Mouse (Mus musculus) embryonic facial prominence, embryonic 13.5 days (tissue): Measurements from ENCODE around the gene 4833439L19Rik. TPM values are rescaled to one million over a fixed set of nuclear protein-coding genes. Genes with fewer than 3 reads are reported as not detected.
A peak's percentile ranks its signal among the peaks of the same experiment; 100 is the strongest.

Experiments used
- ATAC-seq: fragments of 200-750 bp; cut with Nextera tagmentation; 2 replicates; pipeline ENCODE4 v1.8.0; 2017; ENCODE audit warnings: low read depth; ENCODE audit not compliant: insufficient number of reproducible peaks, insufficient read depth, low FRiP score, low TSS enrichment
- H3K27ac ChIP-seq: fragments of 300-500 bp; sonication (generic); 2 replicates; pipeline ENCODE4 v1.5.1; 2015; ENCODE audit warnings: moderate library complexity, mild to moderate bottlenecking, inconsistent platforms
- H3K27me3 ChIP-seq: fragments of 300-500 bp; sonication (generic); 2 replicates; pipeline ENCODE4 v1.6.1; 2015; ENCODE audit warnings: mild to moderate bottlenecking, inconsistent platforms
- H3K36me3 ChIP-seq: fragments of 300-500 bp; sonication (generic); 2 replicates; pipeline ENCODE4 v1.6.1; 2015; ENCODE audit warnings: mild to moderate bottlenecking, inconsistent platforms
- H3K4me1 ChIP-seq: fragments of 300-500 bp; sonication (generic); 2 replicates; pipeline ENCODE4 v1.6.1; 2015; ENCODE audit warnings: inconsistent platforms
- H3K4me2 ChIP-seq: fragments of 300-500 bp; sonication (generic); 2 replicates; pipeline ENCODE4 v1.6.1; 2015; ENCODE audit warnings: moderate library complexity, mild to moderate bottlenecking, inconsistent platforms
- H3K4me3 ChIP-seq: fragments of 300-500 bp; sonication (generic); 2 replicates; pipeline ENCODE4 v1.5.1; 2015; ENCODE audit warnings: mild to moderate bottlenecking, inconsistent platforms
- H3K9ac ChIP-seq: fragments of 300-500 bp; sonication (generic); 2 replicates; pipeline ENCODE4 v1.6.1; 2015; ENCODE audit warnings: mild to moderate bottlenecking, inconsistent platforms
- H3K9me3 ChIP-seq: fragments of 300-500 bp; sonication (generic); 2 replicates; pipeline ENCODE4 v1.6.1; 2016; ENCODE audit warnings: inconsistent platforms
- WGBS: fragments of 180-500 bp; shearing (Covaris S2); methylation state at CpG from one replicate; pipeline ENCODE4 v1.1.7; 2015; ENCODE audit warnings: mixed read lengths; 5-methylcytosine and 5-hydroxymethylcytosine counted together
- polyA plus RNA-seq: library from polyadenylated mRNA; unstranded; fragments of >200 nt; fragmentation: Nextera tagmentation; extraction: Ambion mirVana; gene quantifications from 2 replicates; pipeline ENCODE4 v1.2.1, GENCODE M21; 2015

Gene 4833439L19Rik
- polyA plus RNA-seq, 1 experiment from 2014 or later, result 153 TPM

- WGBS, result 11% methylated on average over 45 of the region's 45 CpGs
- Histone ChIP-seq H3K27me3 (no peaks in the 10 kb centered on the region), H3K9ac (peak overlapping the region; percentile 98), H3K4me3 (peak overlapping the region; percentile 98), H3K9me3 (no peaks in the 10 kb centered on the region), H3K4me2 (peak overlapping the region; percentile 90), H3K36me3 (peaks cover 43% of the 10 kb centered on the region), H3K4me1 (peaks cover 12% of the 10 kb centered on the region), H3K27ac (peak overlapping the region; percentile 76)
- peak; percentile 44 for ATAC-seq
Measured at GRCm38 (mm10) chr13:54564232-54565200, 719 bp downstream of the 4833439L19Rik start.

- no peak for ATAC-seq
- H3K9me3 ChIP-seq, result no peaks in the 10 kb centered on the region
- H3K27ac ChIP-seq, result no peak overlapping the region
- H3K4me2 ChIP-seq, result no peak overlapping the region
- H3K36me3 ChIP-seq, result peaks cover 62% of the 10 kb centered on the region
- 80% methylated on average over 7 of the region's 7 CpGs for WGBS
- no peak overlapping the region for H3K9ac ChIP-seq
- no peak overlapping the region for H3K4me3 ChIP-seq
- H3K4me1 ChIP-seq, result peaks cover 12% of the 10 kb centered on the region
- H3K27me3 ChIP-seq, result no peaks in the 10 kb centered on the region
Measured at GRCm38 (mm10) chr13:54562562-54562961, 2.7 kb downstream of the 4833439L19Rik start.

- peaks cover 82% of the 10 kb centered on the region for H3K36me3 ChIP-seq
- H3K4me2 ChIP-seq, result no peak overlapping the region
- no peak overlapping the region for H3K4me3 ChIP-seq
- H3K27ac ChIP-seq, result no peak overlapping the region
- peaks cover 10% of the 10 kb centered on the region for H3K4me1 ChIP-seq
- WGBS, result 91% methylated on average over 7 of the region's 7 CpGs
- no peaks in the 10 kb centered on the region for H3K27me3 ChIP-seq
- no peaks in the 10 kb centered on the region for H3K9me3 ChIP-seq
- H3K9ac ChIP-seq, result no peak overlapping the region
- no peak for ATAC-seq
Measured at GRCm38 (mm10) chr13:54560608-54561007, 4.6 kb downstream of the 4833439L19Rik start.

GRCm38 (mm10) chr13:54559656-54560055 is 5.6 kb downstream of the 4833439L19Rik start:
- Histone ChIP-seq H3K9me3 (no peaks in the 10 kb centered on the region), H3K9ac (no peak overlapping the region), H3K4me3 (no peak overlapping the region), H3K27me3 (no peaks in the 10 kb centered on the region), H3K4me1 (peaks cover 8% of the 10 kb centered on the region), H3K36me3 (peaks cover 89% of the 10 kb centered on the region), H3K27ac (no peak overlapping the region), H3K4me2 (no peak overlapping the region)
- ATAC-seq, result no peak
- 97% methylated on average over 2 of the region's 2 CpGs for WGBS

DNA sequence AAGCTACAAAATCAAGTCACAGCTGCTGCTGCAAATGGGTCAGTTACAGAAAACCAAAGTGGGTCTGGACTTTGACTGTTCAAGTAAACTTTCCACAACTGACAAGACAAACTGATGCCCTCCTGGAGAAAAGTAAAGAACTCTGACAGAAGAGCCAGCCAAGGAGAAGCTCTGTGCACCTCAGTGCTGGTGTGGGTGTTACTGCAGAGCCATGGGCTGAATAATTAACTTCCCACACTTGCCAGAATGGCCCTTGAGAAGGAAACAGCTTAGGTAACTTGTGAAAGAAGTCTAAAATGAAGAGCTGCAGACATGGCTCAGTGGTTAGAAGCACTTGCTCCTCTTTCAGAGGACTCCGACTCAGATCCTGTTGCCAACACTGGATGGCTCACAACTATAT is 7.6 kb downstream of the 4833439L19Rik start:
- Histone ChIP-seq H3K4me1 (no peaks in the 10 kb centered on the region), H3K27ac (no peak overlapping the region), H3K4me3 (no peak overlapping the region), H3K9me3 (no peaks in the 10 kb centered on the region), H3K36me3 (peaks cover 95% of the 10 kb centered on the region), H3K9ac (no peak overlapping the region), H3K27me3 (no peaks in the 10 kb centered on the region), H3K4me2 (no peak overlapping the region)
- WGBS, result 93% methylated on average over 1 of the region's 1 CpGs
- ATAC-seq, result no peak

DNA sequence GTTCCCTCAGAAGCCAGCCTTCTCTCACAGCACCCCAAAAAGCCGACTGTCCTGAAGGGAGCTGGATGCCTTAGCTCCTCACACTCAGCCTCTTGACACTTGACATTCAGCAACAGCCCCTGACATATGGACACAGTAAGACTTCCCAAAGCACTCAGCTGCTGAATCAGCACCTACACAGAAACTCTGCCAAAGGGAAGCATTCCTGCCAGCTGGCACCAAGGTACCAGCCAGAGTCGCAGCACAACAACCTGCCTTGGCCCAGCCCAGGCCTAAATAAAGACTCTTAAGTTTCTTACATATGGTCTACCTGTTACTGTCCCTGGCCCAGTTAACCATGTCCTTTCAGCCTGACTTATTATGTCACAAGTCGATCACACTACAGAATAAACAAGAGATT is 8.4 kb downstream of the 4833439L19Rik start:
- WGBS, result 94% methylated on average over 3 of the region's 3 CpGs
- Histone ChIP-seq H3K4me1 (no peaks in the 10 kb centered on the region), H3K9me3 (no peaks in the 10 kb centered on the region), H3K4me3 (no peak overlapping the region), H3K4me2 (no peak overlapping the region), H3K27ac (no peak overlapping the region), H3K27me3 (no peaks in the 10 kb centered on the region), H3K9ac (no peak overlapping the region), H3K36me3 (peaks cover 95% of the 10 kb centered on the region)
- no peak for ATAC-seq

GRCm38 (mm10) chr13:54556176-54556575 is 9.1 kb downstream of the 4833439L19Rik start:
- Histone ChIP-seq H3K9me3 (no peaks in the 10 kb centered on the region), H3K27me3 (no peaks in the 10 kb centered on the region), H3K36me3 (peaks cover 95% of the 10 kb centered on the region), H3K4me2 (no peak overlapping the region), H3K27ac (no peak overlapping the region), H3K4me3 (no peak overlapping the region), H3K4me1 (no peaks in the 10 kb centered on the region), H3K9ac (no peak overlapping the region)
- no peak for ATAC-seq
- WGBS, result 94% methylated on average over 9 of the region's 9 CpGs

DNA sequence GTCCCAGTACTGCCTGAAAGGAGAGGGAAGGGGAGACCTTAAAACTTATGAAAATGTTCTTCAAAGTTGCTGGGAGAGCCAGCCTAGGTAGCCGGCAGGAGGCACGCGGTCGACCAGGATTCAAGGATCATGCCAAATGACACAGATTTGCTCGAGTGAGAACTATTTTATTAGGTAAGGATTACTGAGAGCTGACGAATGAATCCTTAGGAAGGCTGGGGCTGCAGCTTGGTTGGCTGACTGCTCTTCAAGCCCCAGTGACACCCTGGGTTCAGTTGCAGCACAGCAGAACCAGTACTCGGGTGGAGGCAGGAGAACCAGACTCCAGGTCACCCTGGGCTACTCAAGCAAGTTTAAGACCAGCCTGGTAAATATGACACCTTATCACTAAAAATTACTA is 17.2 kb downstream of the 4833439L19Rik start:
- no peak overlapping the region for H3K27ac ChIP-seq
- H3K4me1 ChIP-seq, result no peaks in the 10 kb centered on the region
- H3K4me2 ChIP-seq, result no peak overlapping the region
- H3K36me3 ChIP-seq, result peaks cover 70% of the 10 kb centered on the region
- no peak for ATAC-seq
- WGBS, result 85% methylated on average over 7 of the region's 7 CpGs
- H3K9ac ChIP-seq, result no peak overlapping the region
- H3K4me3 ChIP-seq, result no peak overlapping the region
- no peaks in the 10 kb centered on the region for H3K9me3 ChIP-seq
- no peaks in the 10 kb centered on the region for H3K27me3 ChIP-seq

- no peak overlapping the region for H3K9ac ChIP-seq
- H3K4me3 ChIP-seq, result no peak overlapping the region
- ATAC-seq, result no peak
- peaks cover 77% of the 10 kb centered on the region for H3K36me3 ChIP-seq
- no peak overlapping the region for H3K27ac ChIP-seq
- no peaks in the 10 kb centered on the region for H3K9me3 ChIP-seq
- H3K4me2 ChIP-seq, result no peak overlapping the region
- no peaks in the 10 kb centered on the region for H3K4me1 ChIP-seq
- H3K27me3 ChIP-seq, result no peaks in the 10 kb centered on the region
Measured at GRCm38 (mm10) chr13:54532134-54532533, 33.1 kb downstream of the 4833439L19Rik start.

- H3K27me3 ChIP-seq, result no peaks in the 10 kb centered on the region
- peaks cover 71% of the 10 kb centered on the region for H3K36me3 ChIP-seq
- no peak overlapping the region for H3K4me3 ChIP-seq
- H3K9ac ChIP-seq, result no peak overlapping the region
- no peak for ATAC-seq
- H3K4me1 ChIP-seq, result no peaks in the 10 kb centered on the region
- no peak overlapping the region for H3K4me2 ChIP-seq
- no peak overlapping the region for H3K27ac ChIP-seq
- 85% methylated on average over 6 of the region's 6 CpGs for WGBS
- no peaks in the 10 kb centered on the region for H3K9me3 ChIP-seq
Measured at GRCm38 (mm10) chr13:54527140-54527539, 38.1 kb downstream of the 4833439L19Rik start.

GRCm38 (mm10) chr13:54521181-54521580 is 44.1 kb downstream of the 4833439L19Rik start:
- Histone ChIP-seq H3K36me3 (peaks cover 27% of the 10 kb centered on the region), H3K27ac (no peak overlapping the region), H3K4me3 (no peak overlapping the region), H3K4me2 (no peak overlapping the region), H3K9ac (no peak overlapping the region), H3K27me3 (no peaks in the 10 kb centered on the region), H3K9me3 (no peaks in the 10 kb centered on the region), H3K4me1 (no peaks in the 10 kb centered on the region)
- ATAC-seq, result no peak

- Histone ChIP-seq H3K9me3 (0 out of 2 replicates have a peak, but pooled peaks cover 3% of the 10 kb centered on the region), H3K4me1 (no peaks in the 10 kb centered on the region), H3K27ac (no peak overlapping the region), H3K9ac (no peak overlapping the region), H3K4me3 (no peak overlapping the region), H3K4me2 (no peak overlapping the region), H3K27me3 (no peaks in the 10 kb centered on the region), H3K36me3 (peaks cover 24% of the 10 kb centered on the region)
- WGBS, result 92% methylated on average over 4 of the region's 4 CpGs
- ATAC-seq, result no peak
Measured at GRCm38 (mm10) chr13:54520221-54520620, 45.0 kb downstream of the 4833439L19Rik start.
